In the genomic region with DNA sequence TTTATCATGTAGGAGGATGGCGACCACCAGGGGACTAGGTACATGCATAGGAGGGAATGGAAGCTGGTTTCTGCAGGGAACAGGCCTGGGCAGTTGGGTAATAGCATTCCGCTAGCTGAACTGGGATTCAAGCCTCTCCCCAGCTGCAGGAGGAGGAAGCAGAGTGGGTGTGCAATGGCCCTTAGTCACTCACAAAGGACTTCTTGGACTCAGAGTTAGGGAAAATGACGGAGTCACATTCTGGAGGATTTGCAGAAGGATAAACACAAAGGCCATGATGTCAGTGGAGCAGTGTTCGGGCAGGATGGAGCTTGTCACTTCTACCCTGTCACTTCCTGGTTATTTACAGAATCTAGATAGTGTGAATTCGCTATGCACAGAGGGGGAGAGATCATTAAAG, we compare ENCODE assay signal across 10 mouse cellular contexts. TPM values are rescaled to one million over a fixed set of nuclear protein-coding genes. Genes with fewer than 3 reads are reported as not detected.
DNase-seq lines count a peak whose midpoint lies in the region; ATAC-seq and TF ChIP-seq lines count a peak whose summit lies in the region.
"Had no signal": no experiment of that assay in that cellular context is flagged by ENCODE, and none has a peak within 500 bp of the region (broad histone marks: within the 10 kb centered on the region; RNA-seq: fewer than 3 reads in every experiment).

No protein-coding gene starts in this region.

- intact Hi-C loops in heart, postnatal 36 days (cut with DNase I), result no loop called here

- no peak overlapping the region for H3K4me3 ChIP-seq in heart, embryonic 11.5 days (ENCODE audit: low read depth, low read length)
- H3K4me3 ChIP-seq in kidney, embryonic 16.5 days (ENCODE audit: low read length), result no peak overlapping the region
- H3K4me3 ChIP-seq in small intestine, adult 2 months (ENCODE audit: low read depth, low read length), result no peak overlapping the region
- H3K4me3 ChIP-seq: neural tube, embryonic 13.5 days had no signal

- TF ChIP-seq POLR2A in small intestine, adult 2 months (IDR thresholded peaks at IDR 0.05; ENCODE audit: low read depth, low read length), result no peak

- ATAC-seq in heart, embryonic 11.5 days (replicated peaks; ENCODE audit: insufficient number of reproducible peaks, low FRiP score, low TSS enrichment), result no peak
- ATAC-seq in kidney, embryonic 16.5 days (ENCODE audit: low FRiP score, low TSS enrichment), result peak; percentile 70
- ATAC-seq in activated CD4-positive, CD25-positive, alpha-beta regulatory T cell, adult 4 months, result no peak

- H3K27me3 ChIP-seq in heart, embryonic 11.5 days (ENCODE audit: control insufficient read depth, insufficient read depth, low read length), result no peaks in the 10 kb centered on the region
- no peaks in the 10 kb centered on the region for H3K27me3 ChIP-seq in kidney, embryonic 16.5 days (ENCODE audit: insufficient read depth, low read length)
- no peaks in the 10 kb centered on the region for H3K27me3 ChIP-seq in small intestine, adult 2 months (ENCODE audit: control insufficient read depth, insufficient read depth, low read length)
- H3K27me3 ChIP-seq: neural tube, embryonic 13.5 days had no signal

- no peak overlapping the region for H3K9ac ChIP-seq in heart, embryonic 11.5 days (ENCODE audit: low read depth, low read length)
- 0 out of 2 replicates have a peak overlapping the region, but pooled peaks have one; percentile 9 for H3K9ac ChIP-seq in kidney, embryonic 16.5 days (replicated peaks; ENCODE audit: low read length)
- H3K9ac ChIP-seq: neural tube, embryonic 13.5 days had no signal

- H3K9me3 ChIP-seq in heart, embryonic 11.5 days (replicated peaks; ENCODE audit: control insufficient read depth, low read length), result no peaks in the 10 kb centered on the region
- no peaks in the 10 kb centered on the region for H3K9me3 ChIP-seq in kidney, embryonic 16.5 days (ENCODE audit: low read length)
- H3K9me3 ChIP-seq: neural tube, embryonic 13.5 days had no signal

- H3K36me3 ChIP-seq in heart, embryonic 11.5 days (ENCODE audit: control insufficient read depth, insufficient read depth, low read length), result peaks cover 6% of the 10 kb centered on the region
- peaks cover 12% of the 10 kb centered on the region for H3K36me3 ChIP-seq in kidney, embryonic 16.5 days (ENCODE audit: insufficient read depth, low read length)
- no peaks in the 10 kb centered on the region for H3K36me3 ChIP-seq in small intestine, adult 2 months (ENCODE audit: control insufficient read depth, insufficient read depth, low read length)

- no peak overlapping the region for H3K4me2 ChIP-seq in heart, embryonic 11.5 days
- H3K4me2 ChIP-seq in kidney, embryonic 16.5 days (replicated peaks; ENCODE audit: low read depth, low read length), result no peak overlapping the region
- H3K4me2 ChIP-seq: neural tube, embryonic 13.5 days had no signal

- no peak for TF ChIP-seq CTCF in small intestine, adult 2 months (IDR thresholded peaks at IDR 0.05; ENCODE audit: extremely low read depth, insufficient read length, insufficient replicate concordance, low read depth, low read length)

- whole genome bisulfite sequencing in heart, embryonic 11.5 days (ENCODE audit: insufficient replicate concordance), result 53% methylated on average over 5 of the region's 5 CpGs
- 61% methylated on average over 5 of the region's 5 CpGs for WGBS in kidney, embryonic 16.5 days
- WGBS in small intestine, adult 2 months, result 79% methylated on average over 5 of the region's 5 CpGs

- peak overlapping the region; percentile 59 for H3K27ac ChIP-seq in heart, embryonic 11.5 days (ENCODE audit: low read depth, low read length)
- peak overlapping the region; percentile 73 for H3K27ac ChIP-seq in kidney, embryonic 16.5 days (ENCODE audit: low read length)
- 0 out of 2 replicates have a peak overlapping the region, but pooled peaks have one; percentile 2 for H3K27ac ChIP-seq in small intestine, adult 2 months (ENCODE audit: insufficient read depth, low read depth, low read length)
- H3K27ac ChIP-seq: neural tube, embryonic 13.5 days had no signal

- DNase-seq in heart, adult 11 months, result peak; percentile 97
- DNase-seq in heart, postnatal 36 days, result no peak
- DNase-seq in testis, postnatal 14 days (ENCODE audit: low spot score), result no peak
- no peak for DNase-seq in ovary, postnatal 36 days (ENCODE audit: low spot score)
- DNase-seq: B cell, adult 2 months had no signal

- H3K4me1 ChIP-seq in heart, embryonic 11.5 days (ENCODE audit: control insufficient read depth, insufficient read depth, low read length), result peaks cover 61% of the 10 kb centered on the region
- H3K4me1 ChIP-seq in kidney, embryonic 16.5 days (ENCODE audit: insufficient read depth, low read length), result peaks cover 7% of the 10 kb centered on the region
- peaks cover 2% of the 10 kb centered on the region; the same call in 1 of the 2 replicates for H3K4me1 ChIP-seq in small intestine, adult 2 months (ENCODE audit: control insufficient read depth, insufficient read depth, insufficient read length, low read length)

RNA-seq across cellular contexts. Expression of gene Afap1, which starts 50.4 kb away (rescaled TPM):
- total RNA-seq in heart, postnatal 36 days (2021), result 10 to 100 TPM; 20.8 to 20.9 TPM
- polyA plus RNA-seq in heart, embryonic 11.5 days (2014; fragmentation: Nextera tagmentation; extraction: Ambion mirVana), result 19.9 and 24.8 TPM in 2 replicates
- polyA plus RNA-seq in kidney, embryonic 16.5 days (2015; fragmentation: Nextera tagmentation; extraction: Ambion mirVana), result 22.8 and 28.1 TPM in 2 replicates
- polyA plus RNA-seq in small intestine, adult 2 months (2012; rRNA removed), result 2.3 and 3.0 TPM in 2 replicates
- 1 to 10 TPM; 3.7 to 6.6 TPM for polyA plus RNA-seq in activated CD4-positive, CD25-positive, alpha-beta regulatory T cell, adult 4 months (2017; shearing (Covaris generic))

Comparison
In these comparisons a context has a peak if more than half of its experiments do, and no peak if none do; other contexts are left out.
1. H3K27ac ChIP-seq: peak in every context shown above with its lines; median percentile 73 in kidney, embryonic 16.5 days; 59 in heart, embryonic 11.5 days; 2 in small intestine, adult 2 months.